Mouse (Mus musculus) urinary bladder, postnatal 14 days (tissue): ENCODE results near the gene Adpgk.

ENCODE experiments used
- DNase-seq: peaks from one replicate; pipeline ENCODE4 v3.0.0; 2021; ENCODE audit warnings: low spot score

Adpgk gene

GRCm38 (mm10) chr9:59290957-59291687 lies at the start of gene Adpgk:
Gene Adpgk, plus strand, starts transcription at chr9:59291558.
- DNase-seq, result peak; percentile 98

GRCm38 (mm10) chr9:59245181-59245580 lies 46.2 kb upstream of the Adpgk start:
- no peak for DNase-seq

- no peak for DNase-seq
Measured at GRCm38 (mm10) chr9:59246456-59247029, 44.8 kb upstream of the Adpgk start.

- DNase-seq, result no peak
Measured at GRCm38 (mm10) chr9:59249359-59249758, 42.0 kb upstream of the Adpgk start.

- no peak for DNase-seq
Measured at GRCm38 (mm10) chr9:59250272-59250671, 41.1 kb upstream of the Adpgk start.

GRCm38 (mm10) chr9:59254716-59255421 lies 36.5 kb upstream of the Adpgk start:
- DNase-seq, result no peak

GRCm38 (mm10) chr9:59259806-59260454 lies 31.4 kb upstream of the Adpgk start:
- DNase-seq, result no peak

- no peak for DNase-seq
Measured at GRCm38 (mm10) chr9:59266332-59266731, 25.0 kb upstream of the Adpgk start.

GRCm38 (mm10) chr9:59269728-59270127 lies 21.6 kb upstream of the Adpgk start:
- peak; percentile 80 for DNase-seq

GRCm38 (mm10) chr9:59271081-59271480 lies 20.3 kb upstream of the Adpgk start:
- no peak for DNase-seq

- peak; percentile 39 for DNase-seq
Measured at GRCm38 (mm10) chr9:59271711-59272110, 19.6 kb upstream of the Adpgk start.

GRCm38 (mm10) chr9:59273199-59273598 lies 18.2 kb upstream of the Adpgk start:
- DNase-seq, result no peak

GRCm38 (mm10) chr9:59274846-59275455 lies 16.4 kb upstream of the Adpgk start:
- no peak for DNase-seq

- DNase-seq, result no peak
Measured at GRCm38 (mm10) chr9:59278199-59278598, 13.2 kb upstream of the Adpgk start.

- no peak for DNase-seq
Measured at GRCm38 (mm10) chr9:59278694-59279093, 12.7 kb upstream of the Adpgk start.

- no peak for DNase-seq
Measured at GRCm38 (mm10) chr9:59280888-59281287, 10.5 kb upstream of the Adpgk start.

GRCm38 (mm10) chr9:59281871-59282682 lies 9.3 kb upstream of the Adpgk start:
- DNase-seq, result peak; percentile 81

- DNase-seq, result no peak
Measured at GRCm38 (mm10) chr9:59282683-59282986, 8.7 kb upstream of the Adpgk start.

GRCm38 (mm10) chr9:59285614-59286013 lies 5.7 kb upstream of the Adpgk start:
- DNase-seq, result no peak

GRCm38 (mm10) chr9:59288058-59288457 lies 3.3 kb upstream of the Adpgk start:
- no peak for DNase-seq

- DNase-seq, result no peak
Measured at GRCm38 (mm10) chr9:59288685-59289410, 2.5 kb upstream of the Adpgk start.
